Mouse (Mus musculus) megakaryocyte, embryonic 14.5 days (primary cell): ENCODE results near the gene Slc44a2.

Experiments
- FLI1 ChIP-seq: IDR thresholded peaks from 2 replicates; pipeline ENCODE4 v1.6.1; 2012; ENCODE audit warnings: low read length, inconsistent platforms, mixed read lengths
- GATA1 ChIP-seq: IDR thresholded peaks from 3 replicates; pipeline ENCODE4 v1.6.1; 2012; ENCODE audit warnings: mixed read lengths, low read length, inconsistent platforms, borderline replicate concordance

- TF ChIP-seq GATA1, result no peak
- TF ChIP-seq FLI1, result no peak
These were observed 17.2 kb downstream of the Slc44a2 start for GRCm38 (mm10) chr9:21337652-21338051.
